Mouse (Mus musculus): ENCODE data around the gene Selenbp2.
"Not testable (repeated sequence)": the region's sequence is repeated elsewhere in the genome, so short reads cannot be mapped to it uniquely, and the experiment has no call there.

DNA sequence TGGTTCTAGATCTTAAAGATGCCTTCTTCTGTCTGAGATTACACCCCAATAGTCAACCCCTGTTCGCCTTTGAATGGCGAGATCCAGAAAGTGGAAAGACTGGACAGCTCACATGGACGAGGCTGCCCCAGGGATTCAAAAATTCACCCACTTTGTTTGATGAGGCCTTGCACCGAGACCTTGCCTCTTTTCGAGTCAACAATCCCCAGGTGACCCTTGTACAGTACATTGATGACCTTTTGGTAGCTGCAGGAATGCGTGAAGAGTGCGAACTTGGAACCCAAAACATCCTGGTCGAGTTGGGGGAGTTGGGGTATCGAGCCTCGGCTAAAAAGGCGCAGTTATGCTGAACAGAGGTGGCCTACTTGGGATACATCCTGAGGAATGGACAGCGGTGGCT is 13.3 kb upstream of the Selenbp2 start:
- not testable (repeated sequence) for TF ChIP-seq POLR2A (IDR thresholded peaks at IDR 0.05; ENCODE audit: low read depth, low read length); EP300 (IDR thresholded peaks at IDR 0.05; ENCODE audit: low read length); CTCF (conservative IDR thresholded peaks at IDR 0.05 in 1 of 2, IDR thresholded peaks at IDR 0.05 in 1 of 2; ENCODE audit: low read depth in 2 of 2, low read length in 2 of 2); ETS1 (conservative IDR thresholded peaks at IDR 0.05; ENCODE audit: low read depth, low read length); TCF12 (IDR thresholded peaks at IDR 0.05; ENCODE audit: low read depth, low read length)

Data from CH12.LX (cell line).